9 mouse cellular contexts compared by ENCODE assay signal in genomic region chr10:128369599-128369998, GRCm38 (mm10). TPM values are rescaled to one million over a fixed set of nuclear protein-coding genes. Genes with fewer than 3 reads are reported as not detected.
DNase-seq lines count a peak whose midpoint lies in the region; ATAC-seq and TF ChIP-seq lines count a peak whose summit lies in the region.
"Had no signal": no experiment of that assay in that cellular context is flagged by ENCODE, and none has a peak within 500 bp of the region (broad histone marks: within the 10 kb centered on the region; RNA-seq: fewer than 3 reads in every experiment).

No protein-coding gene starts in this region.

- no peak for TF ChIP-seq POLR2A in kidney, adult 2 months (IDR thresholded peaks at IDR 0.05; ENCODE audit: low read depth, low read length)
- TF ChIP-seq POLR2A in bone marrow macrophage, adult 2 months (IDR thresholded peaks at IDR 0.05; ENCODE audit: borderline replicate concordance, low read depth, low read length), result no peak

- no peak for TF ChIP-seq CTCF in kidney, adult 2 months (conservative IDR thresholded peaks at IDR 0.05; ENCODE audit: insufficient read depth, insufficient read length, low read depth, low read length)
- no peak for TF ChIP-seq CTCF in bone marrow macrophage, adult 2 months (IDR thresholded peaks at IDR 0.05; ENCODE audit: low read depth, low read length)

- WGBS in kidney, adult 2 months, result 87% methylated on average over 6 of the region's 6 CpGs
- WGBS in hindbrain, embryonic 14.5 days, result 80% methylated on average over 6 of the region's 6 CpGs
- 76% methylated on average over 6 of the region's 6 CpGs for WGBS in midbrain, embryonic 14.5 days

- no peaks in the 10 kb centered on the region for H3K36me3 ChIP-seq in kidney, adult 2 months (ENCODE audit: control insufficient read depth, insufficient read depth, low read length)
- peaks cover 12% of the 10 kb centered on the region; the same call in 1 of the 2 replicates for H3K36me3 ChIP-seq in hindbrain, embryonic 14.5 days (replicated peaks; ENCODE audit: control insufficient read depth, insufficient read depth)
- H3K36me3 ChIP-seq in midbrain, embryonic 14.5 days (ENCODE audit: control insufficient read depth, insufficient read depth, low read length), result peaks cover under 1% of the 10 kb centered on the region; the same call in 1 of the 2 replicates

- H3K4me3 ChIP-seq in kidney, adult 2 months (ENCODE audit: insufficient read depth, low read depth, low read length), result 0 out of 2 replicates have a peak overlapping the region, but pooled peaks have one; percentile 75
- peak overlapping the region; percentile 79 for H3K4me3 ChIP-seq in bone marrow macrophage, adult 2 months (ENCODE audit: insufficient read depth, low read length)
- peak overlapping the region; percentile 68 for H3K4me3 ChIP-seq in hindbrain, embryonic 14.5 days (replicated peaks; ENCODE audit: low read length)
- H3K4me3 ChIP-seq in midbrain, embryonic 14.5 days (replicated peaks; ENCODE audit: low read depth, low read length), result peak overlapping the region; percentile 61

- no peak for ATAC-seq in hindbrain, embryonic 14.5 days (ENCODE audit: low FRiP score)
- ATAC-seq in midbrain, embryonic 14.5 days (ENCODE audit: low FRiP score, low TSS enrichment), result no peak

- H3K9ac ChIP-seq in hindbrain, embryonic 14.5 days, result peak overlapping the region; percentile 76
- H3K9ac ChIP-seq in midbrain, embryonic 14.5 days (replicated peaks; ENCODE audit: low read length), result peak overlapping the region; percentile 74; the same call in 1 of the 2 replicates

- no peaks in the 10 kb centered on the region for H3K27me3 ChIP-seq in kidney, adult 2 months (replicated peaks; ENCODE audit: control insufficient read depth, insufficient read depth, low read length)
- no peaks in the 10 kb centered on the region for H3K27me3 ChIP-seq in hindbrain, embryonic 14.5 days (ENCODE audit: control insufficient read depth, insufficient read depth, low read length)
- H3K27me3 ChIP-seq in midbrain, embryonic 14.5 days (ENCODE audit: control insufficient read depth, insufficient read depth, low read length), result no peaks in the 10 kb centered on the region
- H3K27me3 ChIP-seq: Patski had no signal

- H3K4me2 ChIP-seq in hindbrain, embryonic 14.5 days (replicated peaks), result peak overlapping the region; percentile 61
- H3K4me2 ChIP-seq in midbrain, embryonic 14.5 days (ENCODE audit: low read length), result peak overlapping the region; percentile 91

- H3K9me3 ChIP-seq in hindbrain, embryonic 14.5 days (ENCODE audit: control insufficient read depth, low read length), result no peaks in the 10 kb centered on the region
- no peaks in the 10 kb centered on the region for H3K9me3 ChIP-seq in midbrain, embryonic 14.5 days (ENCODE audit: control insufficient read depth, low read length)

- no peak for DNase-seq in kidney, adult 2 months
- DNase-seq in kidney, postnatal 36 days, result no peak
- DNase-seq in hindbrain, embryonic 14.5 days (ENCODE audit: low spot score), result no peak
- no peak for DNase-seq in midbrain, embryonic 14.5 days
- DNase-seq in adrenal gland, adult 18-20 months (ENCODE audit: low spot score in 2 of 2), result no peak
- no peak for DNase-seq in layer of hippocampus, postnatal 14 days (ENCODE audit: low spot score in 2 of 2)
- no peak for DNase-seq in urinary bladder, postnatal 25 days (ENCODE audit: low spot score)

- H3K27ac ChIP-seq in kidney, adult 2 months (ENCODE audit: insufficient read depth, low read depth, low read length), result peak overlapping the region; percentile 54
- peak overlapping the region; percentile 93 for H3K27ac ChIP-seq in bone marrow macrophage, adult 2 months (ENCODE audit: insufficient read depth, low read depth, low read length)
- H3K27ac ChIP-seq in hindbrain, embryonic 14.5 days, result peak overlapping the region; percentile 96
- peak overlapping the region; percentile 98 for H3K27ac ChIP-seq in midbrain, embryonic 14.5 days (replicated peaks; ENCODE audit: low read depth, low read length)

- peaks cover 10% of the 10 kb centered on the region for H3K4me1 ChIP-seq in kidney, adult 2 months (ENCODE audit: control insufficient read depth, insufficient read depth, low read length)
- peaks cover 42% of the 10 kb centered on the region for H3K4me1 ChIP-seq in bone marrow macrophage, adult 2 months (ENCODE audit: control insufficient read depth, insufficient read depth, low read length)
- H3K4me1 ChIP-seq in hindbrain, embryonic 14.5 days (replicated peaks; ENCODE audit: control insufficient read depth, insufficient read depth, low read length), result peaks cover 15% of the 10 kb centered on the region
- H3K4me1 ChIP-seq in midbrain, embryonic 14.5 days (ENCODE audit: control insufficient read depth, insufficient read depth, low read length), result peaks cover 17% of the 10 kb centered on the region

RNA-seq across cellular contexts. Expression of gene Coq10a, which starts 0.8 kb away (rescaled TPM):
- 58.7 and 72.3 TPM in 2 replicates for polyA plus RNA-seq in kidney, adult 2 months (2012; rRNA removed)
- polyA plus RNA-seq in bone marrow macrophage, adult 2 months (2012; ENCODE audit: insufficient read depth, insufficient read length, missing spikeins), result 40.6 and 46.1 TPM in 2 replicates
- polyA plus RNA-seq in hindbrain, embryonic 14.5 days (2014; fragmentation: Nextera tagmentation; extraction: Ambion mirVana), result 50.8 and 54.2 TPM in 2 replicates
- 50.5 and 53.0 TPM in 2 replicates for polyA plus RNA-seq in midbrain, embryonic 14.5 days (2014; fragmentation: Nextera tagmentation; extraction: Ambion mirVana)
- total RNA-seq in adrenal gland, adult 18-20 months (2021), result 10 to 100 TPM; 79.8 to 90.2 TPM
- 10 to 100 TPM; 60.0 to 62.1 TPM for total RNA-seq in layer of hippocampus, postnatal 14 days (2021)

RNA-seq across cellular contexts. Expression of gene Ankrd52, which starts 7.3 kb away (rescaled TPM):
- 21.5 and 22.5 TPM in 2 replicates for polyA plus RNA-seq in kidney, adult 2 months (2012; rRNA removed)
- polyA plus RNA-seq in bone marrow macrophage, adult 2 months (2012; ENCODE audit: insufficient read depth, insufficient read length, missing spikeins), result 33.1 and 34.8 TPM in 2 replicates
- 13.0 and 15.4 TPM in 2 replicates for polyA plus RNA-seq in hindbrain, embryonic 14.5 days (2014; fragmentation: Nextera tagmentation; extraction: Ambion mirVana)
- polyA plus RNA-seq in midbrain, embryonic 14.5 days (2014; fragmentation: Nextera tagmentation; extraction: Ambion mirVana), result 13.3 and 14.1 TPM in 2 replicates
- total RNA-seq in adrenal gland, adult 18-20 months (2021), result 10 to 100 TPM; 61.7 to 61.8 TPM
- total RNA-seq in layer of hippocampus, postnatal 14 days (2021), result 10 to 100 TPM; 83.6 to 86.7 TPM

RNA-seq across cellular contexts. Expression of gene Slc39a5, which starts 31.4 kb away (rescaled TPM):
- polyA plus RNA-seq in kidney, adult 2 months (2012; rRNA removed), result 114 and 137 TPM in 2 replicates
- polyA plus RNA-seq in bone marrow macrophage, adult 2 months (2012; ENCODE audit: insufficient read depth, insufficient read length, missing spikeins), result not detected in 2 replicates
- polyA plus RNA-seq in hindbrain, embryonic 14.5 days (2014; fragmentation: Nextera tagmentation; extraction: Ambion mirVana), result 0.22 TPM in 1 of 2 replicates, not detected in the other
- not detected in 2 replicates for polyA plus RNA-seq in midbrain, embryonic 14.5 days (2014; fragmentation: Nextera tagmentation; extraction: Ambion mirVana)
- total RNA-seq in adrenal gland, adult 18-20 months (2021), result under 1 TPM in 1 of 2 experiments, not detected in 1; 0.16 TPM
- total RNA-seq in layer of hippocampus, postnatal 14 days (2021), result under 1 TPM in 1 of 2 experiments, not detected in 1; 0.60 TPM

RNA-seq across cellular contexts. Expression of gene Cs, which starts 32.1 kb away (rescaled TPM):
- polyA plus RNA-seq in kidney, adult 2 months (2012; rRNA removed), result 252 and 273 TPM in 2 replicates
- polyA plus RNA-seq in bone marrow macrophage, adult 2 months (2012; ENCODE audit: insufficient read depth, insufficient read length, missing spikeins), result 98.1 and 109 TPM in 2 replicates
- polyA plus RNA-seq in hindbrain, embryonic 14.5 days (2014; fragmentation: Nextera tagmentation; extraction: Ambion mirVana), result 271 and 304 TPM in 2 replicates
- 221 and 247 TPM in 2 replicates for polyA plus RNA-seq in midbrain, embryonic 14.5 days (2014; fragmentation: Nextera tagmentation; extraction: Ambion mirVana)
- total RNA-seq in adrenal gland, adult 18-20 months (2021), result 100 to 1,000 TPM; 349 to 654 TPM
- 100 to 1,000 TPM; 260 to 274 TPM for total RNA-seq in layer of hippocampus, postnatal 14 days (2021)

RNA-seq across cellular contexts. Expression of gene Nabp2, which starts 41.7 kb away (rescaled TPM):
- polyA plus RNA-seq in kidney, adult 2 months (2012; rRNA removed), result 33.2 and 37.8 TPM in 2 replicates
- polyA plus RNA-seq in bone marrow macrophage, adult 2 months (2012; ENCODE audit: insufficient read depth, insufficient read length, missing spikeins), result 47.2 and 62.7 TPM in 2 replicates
- polyA plus RNA-seq in hindbrain, embryonic 14.5 days (2014; fragmentation: Nextera tagmentation; extraction: Ambion mirVana), result 134 and 140 TPM in 2 replicates
- polyA plus RNA-seq in midbrain, embryonic 14.5 days (2014; fragmentation: Nextera tagmentation; extraction: Ambion mirVana), result 142 and 144 TPM in 2 replicates
- total RNA-seq in adrenal gland, adult 18-20 months (2021), result 10 to 100 TPM; 74.3 to 75.2 TPM
- 10 to 100 TPM; 94.5 TPM for total RNA-seq in layer of hippocampus, postnatal 14 days (2021)

Comparison
In these comparisons a context has a peak if more than half of its experiments do, and no peak if none do; other contexts are left out.
1. RNA of gene Slc39a5, which starts 31.4 kb away (polyA plus RNA-seq): 114 to 137 TPM in kidney, adult 2 months; not detected in midbrain, embryonic 14.5 days, 0.22 TPM in hindbrain, embryonic 14.5 days and not detected in bone marrow macrophage, adult 2 months; every median in the first group is over 10 times any median in the second.
2. Peak in every context shown above with its lines, with median percentiles within 50 percentile points of each other: H3K27ac ChIP-seq and H3K4me3 ChIP-seq.